Mouse (Mus musculus) midbrain, embryonic 15.5 days (tissue): ENCODE measurements around the gene Stx8. TPM values are rescaled to one million over a fixed set of nuclear protein-coding genes. Genes with fewer than 3 reads are reported as not detected.

Experiments used
- ATAC-seq: fragments of 200-750 bp; cut with Nextera tagmentation; replicated peaks from 2 replicates; pipeline ENCODE4 v1.8.0; 2017; ENCODE audit warnings: moderate TSS enrichment
- H3K27ac ChIP-seq: fragments of 300-500 bp; sonication (generic); 2 replicates; pipeline ENCODE4 v1.5.1; 2015; ENCODE audit warnings: mild to moderate bottlenecking, inconsistent platforms
- H3K27me3 ChIP-seq: fragments of 300-500 bp; sonication (generic); replicated peaks from 2 replicates; pipeline ENCODE4 v1.6.1; 2015; ENCODE audit warnings: inconsistent platforms
- H3K36me3 ChIP-seq: fragments of 300-500 bp; sonication (generic); replicated peaks from 2 replicates; pipeline ENCODE4 v1.6.1; 2015; ENCODE audit warnings: inconsistent platforms
- H3K4me1 ChIP-seq: fragments of 300-500 bp; sonication (generic); 2 replicates; pipeline ENCODE4 v1.6.1; 2015; ENCODE audit warnings: inconsistent platforms
- H3K4me2 ChIP-seq: fragments of 300-500 bp; sonication (generic); 2 replicates; pipeline ENCODE4 v1.6.1; 2015; ENCODE audit warnings: inconsistent platforms, mild to moderate bottlenecking, moderate library complexity
- H3K4me3 ChIP-seq: fragments of 300-500 bp; sonication (generic); 2 replicates; pipeline ENCODE4 v1.5.1; 2015; ENCODE audit warnings: mild to moderate bottlenecking, inconsistent platforms
- H3K9ac ChIP-seq: fragments of 300-500 bp; sonication (generic); 2 replicates; pipeline ENCODE4 v1.6.1; 2015; ENCODE audit warnings: mild to moderate bottlenecking, inconsistent platforms
- H3K9me3 ChIP-seq: fragments of 300-500 bp; sonication (generic); 2 replicates; pipeline ENCODE4 v1.6.1; 2016; ENCODE audit warnings: inconsistent platforms
- WGBS: fragments of 180-500 bp; shearing (Covaris S2); methylation state at CpG from one replicate; pipeline ENCODE4 v1.1.7; 2015; ENCODE audit warnings: mixed read lengths; 5-methylcytosine and 5-hydroxymethylcytosine counted together
- polyA plus RNA-seq: library from polyadenylated mRNA; unstranded; fragments of >200 nt; fragmentation: Nextera tagmentation; extraction: Ambion mirVana; gene quantifications from 2 replicates; pipeline ENCODE4 v1.2.1, GENCODE M21; 2015

Gene Stx8
- polyA plus RNA-seq, 1 experiment from 2014 or later: 60.8 TPM

DNA sequence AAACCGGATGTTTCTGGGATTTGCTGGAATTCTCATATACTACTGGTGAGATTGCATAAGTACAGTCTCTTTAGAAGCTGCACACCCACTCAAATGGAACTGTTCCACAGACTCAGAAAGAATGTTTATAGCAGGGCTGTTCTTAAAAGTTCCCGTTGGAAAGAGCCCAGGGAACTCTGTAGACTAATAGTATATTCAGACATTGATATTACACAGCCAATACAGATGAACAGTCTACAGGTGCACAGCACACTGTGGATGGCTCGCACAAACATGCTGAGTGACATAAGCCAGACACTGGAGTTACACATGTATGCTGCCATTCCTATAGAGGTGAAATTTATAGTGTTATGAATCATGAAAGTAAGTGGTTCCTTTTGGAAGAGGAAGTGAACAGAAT lies 32.9 kb downstream of the Stx8 start:
- ATAC-seq: no peak
- no peaks in the 10 kb centered on the region for H3K27me3 ChIP-seq
- H3K36me3 ChIP-seq: no peaks in the 10 kb centered on the region
- H3K4me3 ChIP-seq: no peak overlapping the region
- H3K27ac ChIP-seq: no peak overlapping the region
- no peak overlapping the region for H3K4me2 ChIP-seq
- no peaks in the 10 kb centered on the region for H3K9me3 ChIP-seq
- no peak overlapping the region for H3K9ac ChIP-seq
- no peaks in the 10 kb centered on the region for H3K4me1 ChIP-seq
- WGBS: 92% methylated on average over 3 of the region's 3 CpGs

DNA sequence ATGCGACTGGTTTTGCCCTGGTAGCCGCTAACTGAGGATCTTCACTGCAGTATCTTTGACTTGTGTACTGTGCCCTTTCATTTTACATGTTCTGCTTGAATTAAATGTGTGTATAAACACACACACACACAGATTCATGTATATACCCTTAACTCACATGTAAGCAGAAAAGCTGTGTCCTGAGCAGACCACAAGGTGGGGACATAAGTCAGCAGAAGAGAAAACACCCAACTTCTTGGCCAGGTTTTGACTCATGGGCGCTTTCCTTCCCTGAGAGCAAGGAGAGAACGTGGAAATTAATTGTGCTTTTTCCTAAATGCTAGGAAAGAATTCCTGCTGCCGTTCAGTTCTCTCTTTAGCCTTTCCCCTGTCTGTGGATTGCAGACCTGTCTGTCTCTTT lies 33.6 kb downstream of the Stx8 start:
- H3K27me3 ChIP-seq: no peaks in the 10 kb centered on the region
- no peak overlapping the region for H3K9ac ChIP-seq
- no peak overlapping the region for H3K4me2 ChIP-seq
- WGBS: 76% methylated on average over 5 of the region's 5 CpGs
- no peaks in the 10 kb centered on the region for H3K9me3 ChIP-seq
- no peak overlapping the region for H3K27ac ChIP-seq
- H3K4me3 ChIP-seq: no peak overlapping the region
- no peak for ATAC-seq
- H3K36me3 ChIP-seq: no peaks in the 10 kb centered on the region
- H3K4me1 ChIP-seq: no peaks in the 10 kb centered on the region

DNA sequence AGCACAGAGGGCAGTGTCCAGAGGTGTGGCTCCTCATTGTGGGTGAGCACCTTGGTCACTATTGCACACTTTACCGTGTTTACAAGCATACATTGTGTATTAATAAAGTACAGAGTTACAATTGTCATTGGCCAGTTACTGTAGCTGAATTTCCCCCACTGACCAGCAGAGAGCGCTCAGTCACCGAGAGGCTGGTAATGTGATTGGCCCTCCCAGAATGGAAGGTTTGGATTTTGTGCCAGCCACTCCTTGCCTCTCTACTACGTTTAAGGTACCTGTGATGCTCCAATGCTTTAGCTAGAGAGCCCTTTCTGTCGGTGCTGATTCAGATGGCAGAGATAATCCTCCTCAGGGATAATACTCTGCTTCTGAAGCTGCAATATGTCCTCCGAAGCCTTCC lies 38.2 kb downstream of the Stx8 start:
- ATAC-seq: no peak; the same call in 1 of the 2 replicates
- no peaks in the 10 kb centered on the region for H3K36me3 ChIP-seq
- no peak overlapping the region for H3K4me2 ChIP-seq
- 19% methylated on average over 6 of the region's 6 CpGs for WGBS
- H3K4me3 ChIP-seq: no peak overlapping the region
- H3K27me3 ChIP-seq: no peaks in the 10 kb centered on the region
- no peaks in the 10 kb centered on the region for H3K9me3 ChIP-seq
- H3K9ac ChIP-seq: no peak overlapping the region
- H3K4me1 ChIP-seq: peaks cover 6% of the 10 kb centered on the region
- H3K27ac ChIP-seq: no peak overlapping the region

DNA sequence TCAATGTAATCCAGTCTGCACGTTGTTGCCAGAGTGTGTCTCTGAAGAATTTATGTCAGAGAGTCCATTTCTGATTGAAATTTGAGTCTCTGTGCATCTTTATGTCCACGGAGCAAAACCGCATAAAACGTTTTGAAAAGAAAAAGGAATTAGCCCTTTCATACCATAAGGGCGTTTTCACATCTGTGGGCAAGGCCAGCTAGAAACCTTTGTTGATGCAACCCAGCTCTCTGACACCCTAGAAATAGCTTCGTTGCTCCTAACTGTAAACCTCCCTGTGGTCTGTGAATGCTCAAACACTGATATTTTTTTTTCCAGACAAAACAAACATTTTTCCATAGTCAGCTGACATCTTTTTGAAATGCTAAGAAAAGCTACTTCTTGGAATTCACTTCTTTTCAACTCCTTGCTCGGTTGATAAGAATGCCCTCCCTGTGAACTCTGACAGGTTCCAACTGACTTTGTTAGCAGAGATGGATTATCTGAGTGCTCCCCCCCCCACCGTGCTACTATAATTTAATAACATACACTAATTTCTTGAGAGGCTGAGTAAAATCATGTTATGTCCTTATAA lies 40.3 kb downstream of the Stx8 start:
- no peak overlapping the region for H3K4me3 ChIP-seq
- no peaks in the 10 kb centered on the region for H3K27me3 ChIP-seq
- H3K36me3 ChIP-seq: no peaks in the 10 kb centered on the region
- H3K27ac ChIP-seq: no peak overlapping the region; the same call in 1 of the 2 replicates
- H3K4me1 ChIP-seq: peaks cover 6% of the 10 kb centered on the region
- no peak overlapping the region for H3K9ac ChIP-seq
- no peaks in the 10 kb centered on the region for H3K9me3 ChIP-seq
- no peak for ATAC-seq
- H3K4me2 ChIP-seq: no peak overlapping the region
- 27% methylated on average over 8 of the region's 8 CpGs for WGBS

DNA sequence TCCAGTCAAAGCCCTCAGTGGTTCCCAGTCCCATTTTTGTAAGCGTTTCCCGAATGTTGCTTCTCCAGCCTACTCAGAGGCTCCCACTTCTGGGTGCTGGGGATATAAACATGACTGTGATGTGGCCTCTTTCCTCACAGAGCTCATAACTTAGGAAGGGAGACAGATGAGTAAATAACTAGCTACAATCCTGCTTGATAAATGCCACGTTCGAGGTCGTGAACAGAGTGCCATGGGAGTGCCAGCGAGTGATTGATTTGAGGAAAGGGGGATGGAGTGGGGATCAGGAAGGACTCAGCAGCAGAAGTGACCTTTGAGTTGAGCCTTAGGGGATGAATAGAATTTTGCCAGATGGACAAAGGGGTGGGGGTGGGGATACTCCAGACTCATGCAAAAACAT lies 41.7 kb downstream of the Stx8 start:
- Histone ChIP-seq H3K9me3 (no peaks in the 10 kb centered on the region), H3K27ac (no peak overlapping the region), H3K4me3 (no peak overlapping the region), H3K27me3 (no peaks in the 10 kb centered on the region), H3K36me3 (no peaks in the 10 kb centered on the region), H3K9ac (no peak overlapping the region), H3K4me2 (no peak overlapping the region), H3K4me1 (peaks cover 6% of the 10 kb centered on the region)
- no peak for ATAC-seq
- 57% methylated on average over 6 of the region's 6 CpGs for WGBS

DNA sequence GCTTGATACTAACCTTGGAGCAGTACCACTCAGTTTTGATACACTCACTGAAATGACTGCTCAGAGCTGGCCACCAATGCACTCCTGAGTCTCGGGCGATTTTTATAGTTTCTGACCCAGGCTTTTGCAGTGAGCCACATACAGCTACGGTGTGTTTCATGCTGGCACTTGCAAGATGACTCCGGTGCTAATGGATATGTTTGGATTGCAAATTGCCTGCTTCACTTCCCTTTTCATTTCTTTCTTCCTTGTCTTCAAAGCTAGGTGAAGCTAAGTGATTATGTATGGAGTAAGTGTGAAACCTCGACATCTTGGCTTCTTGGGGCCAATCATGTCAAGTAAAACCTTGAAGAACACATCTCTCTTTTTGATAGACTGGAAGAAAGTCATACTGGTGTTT lies 43.4 kb downstream of the Stx8 start:
- WGBS: 77% methylated on average over 5 of the region's 5 CpGs
- Histone ChIP-seq H3K4me1 (peaks cover 6% of the 10 kb centered on the region), H3K36me3 (no peaks in the 10 kb centered on the region)

DNA sequence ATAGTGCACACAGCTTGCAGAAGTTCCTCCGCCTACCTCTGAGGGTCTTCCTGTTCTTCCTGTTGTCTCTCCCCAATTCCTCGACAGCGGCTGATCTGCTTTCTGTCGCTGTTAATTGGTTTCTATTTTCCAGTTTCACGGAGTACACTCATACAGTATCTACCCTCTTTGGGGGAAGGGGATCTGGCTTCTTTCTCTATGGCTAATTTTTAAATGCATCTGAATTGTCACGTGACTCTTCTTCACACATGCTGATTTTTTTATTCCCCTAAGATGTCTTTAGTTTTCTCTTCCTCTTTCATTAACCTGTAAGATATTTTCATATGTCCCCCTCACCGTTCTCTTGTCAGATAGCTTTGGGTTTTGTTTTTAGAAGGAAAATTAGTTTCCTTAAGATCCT lies 46.2 kb downstream of the Stx8 start:
- Histone ChIP-seq H3K9ac (no peak overlapping the region), H3K27me3 (no peaks in the 10 kb centered on the region), H3K4me1 (no peaks in the 10 kb centered on the region), H3K36me3 (no peaks in the 10 kb centered on the region), H3K4me3 (no peak overlapping the region), H3K27ac (no peak overlapping the region), H3K9me3 (no peaks in the 10 kb centered on the region), H3K4me2 (no peak overlapping the region)
- no peak for ATAC-seq
- 85% methylated on average over 7 of the region's 7 CpGs for whole genome bisulfite sequencing

More for the DNA sequence above, 43.4 kb downstream of the Stx8 start:
- Histone ChIP-seq H3K27ac (no peak overlapping the region), H3K4me2 (no peak overlapping the region), H3K9ac (no peak overlapping the region), H3K9me3 (no peaks in the 10 kb centered on the region), H3K4me3 (no peak overlapping the region), H3K27me3 (no peaks in the 10 kb centered on the region)
- ATAC-seq: no peak

DNA sequence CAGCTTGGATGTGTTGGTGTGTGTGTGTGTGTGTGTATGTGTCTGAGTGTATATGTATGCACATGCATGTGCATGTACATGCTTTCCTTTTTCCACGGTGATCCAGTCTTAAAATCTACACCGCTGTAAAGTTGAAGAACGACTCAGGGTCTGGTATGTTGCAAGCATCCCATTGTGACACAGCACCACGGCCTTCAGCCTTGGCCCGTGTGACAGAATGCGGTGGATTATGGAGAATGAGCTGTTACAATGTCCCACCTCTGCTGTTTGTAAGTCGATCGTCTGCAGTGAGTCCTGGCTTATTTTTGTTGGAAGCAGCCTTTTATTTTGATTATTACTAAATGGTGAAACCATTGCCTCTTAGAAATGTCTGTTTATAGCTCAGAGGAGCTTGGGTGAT lies 52.2 kb downstream of the Stx8 start:
- no peak for ATAC-seq
- no peak overlapping the region for H3K9ac ChIP-seq
- WGBS: 82% methylated on average over 8 of the region's 8 CpGs

DNA sequence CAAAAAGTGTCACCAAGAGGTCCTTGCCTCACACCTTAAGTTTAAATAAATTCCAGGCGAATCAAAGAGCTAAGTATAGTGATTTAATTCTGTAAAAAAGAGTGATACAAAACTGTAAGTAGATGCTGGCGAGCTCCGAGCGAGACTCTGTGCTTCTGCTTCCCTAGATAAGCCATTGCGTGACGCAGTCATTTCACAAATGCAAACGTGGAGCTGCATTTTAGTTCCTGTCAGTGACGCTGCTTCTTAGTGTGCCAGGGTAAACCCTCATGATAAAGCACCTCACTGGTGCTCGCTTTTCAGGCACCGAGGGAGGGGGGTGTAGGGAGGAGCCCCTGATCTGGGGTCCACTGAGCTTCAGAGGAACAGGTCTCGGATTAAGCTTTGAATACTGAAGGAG lies 53.2 kb downstream of the Stx8 start:
- Histone ChIP-seq H3K9me3 (no peaks in the 10 kb centered on the region), H3K9ac (no peak overlapping the region), H3K27ac (no peak overlapping the region), H3K27me3 (no peaks in the 10 kb centered on the region), H3K4me3 (no peak overlapping the region), H3K4me1 (0 out of 2 replicates have a peak, but pooled peaks cover 3% of the 10 kb centered on the region), H3K4me2 (no peak overlapping the region), H3K36me3 (no peaks in the 10 kb centered on the region)
- 64% methylated on average over 11 of the region's 11 CpGs for WGBS
- ATAC-seq: no peak

More for the DNA sequence above, 52.2 kb downstream of the Stx8 start:
- H3K27me3 ChIP-seq: no peaks in the 10 kb centered on the region
- no peaks in the 10 kb centered on the region for H3K36me3 ChIP-seq
- H3K4me1 ChIP-seq: 0 out of 2 replicates have a peak, but pooled peaks cover 3% of the 10 kb centered on the region
- H3K4me3 ChIP-seq: no peak overlapping the region
- no peaks in the 10 kb centered on the region for H3K9me3 ChIP-seq
- no peak overlapping the region for H3K27ac ChIP-seq
- H3K4me2 ChIP-seq: no peak overlapping the region

DNA sequence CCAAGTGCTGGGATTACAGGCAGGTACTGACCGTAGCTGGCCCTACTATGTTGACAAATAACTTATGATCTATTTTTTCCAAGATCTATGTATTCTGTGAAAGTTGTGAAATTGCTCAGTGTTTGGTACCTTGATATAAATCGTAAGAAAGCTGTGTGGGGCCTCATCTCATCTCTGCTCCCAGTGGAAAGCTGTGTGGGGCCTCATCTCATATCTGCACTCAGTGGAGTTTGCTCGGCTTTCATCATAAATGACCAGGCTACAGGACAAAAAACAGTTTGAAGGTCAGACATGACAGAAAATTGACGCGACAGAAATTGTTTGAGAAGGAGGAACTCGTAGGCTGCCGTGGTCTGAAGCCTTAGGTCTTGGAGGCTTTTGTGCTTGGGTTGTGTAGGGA lies 56.0 kb downstream of the Stx8 start:
- H3K27me3 ChIP-seq: no peaks in the 10 kb centered on the region
- ATAC-seq: no peak
- H3K4me3 ChIP-seq: no peak overlapping the region
- 91% methylated on average over 7 of the region's 7 CpGs for WGBS
- H3K4me2 ChIP-seq: no peak overlapping the region
- H3K36me3 ChIP-seq: no peaks in the 10 kb centered on the region
- H3K9ac ChIP-seq: no peak overlapping the region
- H3K27ac ChIP-seq: no peak overlapping the region
- H3K4me1 ChIP-seq: 0 out of 2 replicates have a peak, but pooled peaks cover 3% of the 10 kb centered on the region
- no peaks in the 10 kb centered on the region for H3K9me3 ChIP-seq

DNA sequence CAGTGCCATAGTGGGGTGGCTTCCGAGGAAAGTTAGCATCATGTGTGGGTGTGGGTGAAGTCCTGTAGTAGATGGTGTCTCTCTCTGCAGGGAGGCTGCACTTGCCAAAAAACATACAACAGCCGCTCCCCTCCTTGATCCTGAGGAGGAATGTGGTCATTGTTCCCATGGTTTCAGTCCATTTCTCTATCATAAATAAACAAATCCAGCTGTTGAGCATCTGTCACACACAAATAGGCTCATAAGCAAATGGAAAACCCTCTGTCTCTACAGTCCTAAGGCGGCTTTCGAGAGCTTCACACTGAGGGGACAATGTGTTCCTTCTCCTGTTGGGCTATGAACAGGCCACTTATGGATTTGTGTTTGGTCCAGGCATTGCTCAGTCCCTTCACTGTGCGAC lies 56.9 kb downstream of the Stx8 start:
- H3K4me2 ChIP-seq: no peak overlapping the region
- WGBS: 89% methylated on average over 5 of the region's 5 CpGs
- H3K9ac ChIP-seq: no peak overlapping the region
- no peaks in the 10 kb centered on the region for H3K9me3 ChIP-seq
- no peak overlapping the region for H3K27ac ChIP-seq
- no peaks in the 10 kb centered on the region for H3K36me3 ChIP-seq
- 0 out of 2 replicates have a peak, but pooled peaks cover 3% of the 10 kb centered on the region for H3K4me1 ChIP-seq
- no peaks in the 10 kb centered on the region for H3K27me3 ChIP-seq
- H3K4me3 ChIP-seq: no peak overlapping the region
- no peak for ATAC-seq

DNA sequence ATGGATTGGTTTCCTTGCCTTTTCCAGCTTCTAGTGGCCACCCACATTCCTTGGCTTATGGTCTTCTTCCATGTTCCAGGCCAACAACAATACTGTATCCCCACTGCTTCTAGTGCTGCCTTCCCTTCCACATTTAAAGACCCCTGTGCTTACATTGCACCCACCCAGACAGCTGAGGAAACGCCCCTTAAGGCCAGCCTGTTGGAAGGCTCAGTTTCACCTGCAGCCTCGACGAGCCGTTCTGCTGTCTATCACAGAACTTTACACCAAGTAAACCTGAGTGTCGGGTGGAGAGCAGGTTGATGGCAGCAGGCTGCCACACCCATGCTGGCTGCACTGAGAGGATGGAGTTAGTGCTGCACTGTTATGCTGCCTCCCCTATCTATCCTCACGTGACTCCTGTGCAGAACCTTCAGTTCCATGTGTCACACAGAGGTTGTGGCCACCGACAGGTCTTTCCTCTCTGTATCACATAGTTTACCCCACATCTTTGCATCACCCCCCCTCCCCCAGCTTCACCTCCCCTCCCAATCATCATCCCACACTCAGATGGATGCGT lies 57.9 kb downstream of the Stx8 start:
- H3K27ac ChIP-seq: no peak overlapping the region
- 0 out of 2 replicates have a peak, but pooled peaks cover under 1% of the 10 kb centered on the region for H3K4me1 ChIP-seq
- H3K9ac ChIP-seq: no peak overlapping the region
- no peaks in the 10 kb centered on the region for H3K36me3 ChIP-seq
- H3K4me2 ChIP-seq: no peak overlapping the region
- ATAC-seq: no peak
- H3K4me3 ChIP-seq: no peak overlapping the region
- H3K9me3 ChIP-seq: no peaks in the 10 kb centered on the region
- WGBS: 90% methylated on average over 8 of the region's 8 CpGs
- no peaks in the 10 kb centered on the region for H3K27me3 ChIP-seq

DNA sequence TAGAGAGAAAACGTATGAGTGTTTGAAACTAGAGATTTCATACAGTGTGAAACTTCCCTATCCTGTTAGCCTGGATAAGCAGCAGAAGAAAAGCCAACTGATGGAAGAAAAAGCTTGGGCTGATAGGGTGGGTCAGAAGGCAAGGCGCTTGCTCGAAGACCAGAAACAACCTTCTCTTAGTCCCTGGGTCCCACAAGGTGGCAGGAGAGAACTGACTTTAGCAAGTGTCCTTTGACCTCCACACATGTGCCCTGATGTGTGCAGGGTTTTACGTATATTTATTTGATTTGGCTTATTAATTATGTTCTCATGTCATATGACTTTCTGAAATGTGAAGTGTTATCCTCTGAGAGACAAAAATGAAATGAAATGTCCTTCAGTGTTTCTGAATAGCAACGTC lies 60.6 kb downstream of the Stx8 start:
- Histone ChIP-seq H3K36me3 (no peaks in the 10 kb centered on the region), H3K4me2 (no peak overlapping the region), H3K4me1 (no peaks in the 10 kb centered on the region), H3K4me3 (no peak overlapping the region), H3K27me3 (no peaks in the 10 kb centered on the region), H3K9me3 (no peaks in the 10 kb centered on the region), H3K9ac (no peak overlapping the region), H3K27ac (no peak overlapping the region)
- 82% methylated on average over 5 of the region's 5 CpGs for WGBS
- no peak for ATAC-seq
